Comparison of ENCODE assay signal across 10 mouse cellular contexts in genomic region chr10:70135680-70136079, GRCm38 (mm10). TPM values are rescaled to one million over a fixed set of nuclear protein-coding genes. Genes with fewer than 3 reads are reported as not detected.
DNase-seq lines count a peak whose midpoint lies in the region; ATAC-seq and TF ChIP-seq lines count a peak whose summit lies in the region.
"Had no signal": no experiment of that assay in that cellular context is flagged by ENCODE, and none has a peak within 500 bp of the region (broad histone marks: within the 10 kb centered on the region; RNA-seq: fewer than 3 reads in every experiment).

No protein-coding gene starts in this region.

- WGBS in kidney, postnatal 0 days = 88% methylated on average over 5 of the region's 5 CpGs
- WGBS in kidney, embryonic 15.5 days = 86% methylated on average over 5 of the region's 5 CpGs

- intact Hi-C loops in left cerebral cortex, postnatal 14 days (cut with DNase I) = no loop called here

- no peak for DNase-seq in kidney, postnatal 0 days (ENCODE audit: low spot score)
- no peak for DNase-seq in G1E (ENCODE audit: low spot score)
- no peak for DNase-seq in brain, embryonic 14.5 days (ENCODE audit: low read depth)
- DNase-seq in natural killer cell, adult 2 months (ENCODE audit: low spot score in 2 of 2) = peak; percentile 33 to 54
- DNase-seq in left cerebral cortex, postnatal 14 days (ENCODE audit: low spot score in 2 of 2) = no peak
- no peak for DNase-seq in left cerebral cortex, adult 11 months (ENCODE audit: low spot score)

- ATAC-seq in kidney, postnatal 0 days (replicated peaks; ENCODE audit: low FRiP score, low read depth) = no peak
- ATAC-seq in kidney, embryonic 15.5 days (replicated peaks; ENCODE audit: low FRiP score) = no peak
- ATAC-seq in G1E (ENCODE audit: extremely low read depth, insufficient number of reproducible peaks, low FRiP score, poor library complexity, severe bottlenecking) = no peak
- no peak for ATAC-seq in erythroid progenitor cell, adult 5-6 weeks (replicated peaks; ENCODE audit: low FRiP score, poor library complexity, severe bottlenecking)

- peak; percentile 59 for TF ChIP-seq CTCF in kidney, postnatal 0 days (IDR thresholded peaks at IDR 0.05; ENCODE audit: low read depth)
- TF ChIP-seq CTCF in G1E (IDR thresholded peaks at IDR 0.05; ENCODE audit: low read depth, low read length) = peak; percentile 39
- TF ChIP-seq CTCF in brain, embryonic 14.5 days (IDR thresholded peaks at IDR 0.05; ENCODE audit: borderline replicate concordance, extremely low read depth, insufficient read depth, insufficient read length) = peak; percentile 51; the same call in 1 of the 2 replicates

- H3K27me3 ChIP-seq in kidney, postnatal 0 days (ENCODE audit: insufficient read depth, low read length) = no peaks in the 10 kb centered on the region
- H3K27me3 ChIP-seq in kidney, embryonic 15.5 days = no peaks in the 10 kb centered on the region
- no peaks in the 10 kb centered on the region for H3K27me3 ChIP-seq in G1E (ENCODE audit: insufficient read depth, low read length)
- H3K27me3 ChIP-seq: limb, embryonic 12.5 days had no signal

- no peaks in the 10 kb centered on the region for H3K36me3 ChIP-seq in kidney, postnatal 0 days (ENCODE audit: insufficient read depth, low read length)
- H3K36me3 ChIP-seq in kidney, embryonic 15.5 days = no peaks in the 10 kb centered on the region
- peaks cover 42% of the 10 kb centered on the region for H3K36me3 ChIP-seq in G1E (replicated peaks)
- H3K36me3 ChIP-seq: limb, embryonic 12.5 days had no signal

- no peak overlapping the region for H3K4me3 ChIP-seq in kidney, postnatal 0 days (replicated peaks; ENCODE audit: low read depth, low read length)
- H3K4me3 ChIP-seq in kidney, embryonic 15.5 days (replicated peaks) = no peak overlapping the region
- no peak overlapping the region for H3K4me3 ChIP-seq in G1E (ENCODE audit: low read depth, low read length)
- H3K4me3 ChIP-seq: erythroblast, embryonic 14.5 days; limb, embryonic 12.5 days had no signal

- no peak for TF ChIP-seq POLR2A in brain, embryonic 14.5 days (IDR thresholded peaks at IDR 0.05; ENCODE audit: borderline replicate concordance, extremely low read depth, insufficient read depth, insufficient read length, poor library complexity, severe bottlenecking)

- no peak overlapping the region for H3K4me2 ChIP-seq in kidney, postnatal 0 days (ENCODE audit: low read length)
- H3K4me2 ChIP-seq in kidney, embryonic 15.5 days = no peak overlapping the region
- H3K4me2 ChIP-seq: limb, embryonic 12.5 days had no signal

- no peak overlapping the region for H3K9ac ChIP-seq in kidney, postnatal 0 days (ENCODE audit: low read depth, low read length)
- no peak overlapping the region for H3K9ac ChIP-seq in kidney, embryonic 15.5 days
- H3K9ac ChIP-seq: limb, embryonic 12.5 days had no signal

- H3K4me1 ChIP-seq in kidney, postnatal 0 days (replicated peaks; ENCODE audit: insufficient read depth, low read length) = no peaks in the 10 kb centered on the region
- peaks cover 35% of the 10 kb centered on the region for H3K4me1 ChIP-seq in kidney, embryonic 15.5 days
- peaks cover 68% of the 10 kb centered on the region for H3K4me1 ChIP-seq in G1E (ENCODE audit: insufficient read depth, low read depth, low read length)

- H3K9me3 ChIP-seq in kidney, postnatal 0 days (replicated peaks; ENCODE audit: low read length) = no peaks in the 10 kb centered on the region
- no peaks in the 10 kb centered on the region for H3K9me3 ChIP-seq in kidney, embryonic 15.5 days (replicated peaks)
- H3K9me3 ChIP-seq in G1E (replicated peaks) = no peaks in the 10 kb centered on the region
- H3K9me3 ChIP-seq: limb, embryonic 12.5 days had no signal

- no peak overlapping the region for H3K27ac ChIP-seq in kidney, postnatal 0 days
- H3K27ac ChIP-seq in kidney, embryonic 15.5 days = no peak overlapping the region
- H3K27ac ChIP-seq: limb, embryonic 12.5 days had no signal

RNA-seq across cellular contexts. Expression of gene Ccdc6, which starts 38.8 kb away (rescaled TPM):
- polyA plus RNA-seq in kidney, postnatal 0 days (2015; fragmentation: Nextera tagmentation; extraction: Ambion mirVana) = 16.6 and 18.5 TPM in 2 replicates
- polyA plus RNA-seq in kidney, embryonic 15.5 days (2015; fragmentation: Nextera tagmentation; extraction: Ambion mirVana) = 22.5 and 22.9 TPM in 2 replicates
- total RNA-seq in G1E (2014; fragmentation: Nextera tagmentation) (93.8 and 95.0 TPM in 2 replicates), G1E (2017) (18.9 and 22.2 TPM in 2 replicates)
- 21.1 and 23.4 TPM in 2 replicates for polyA plus RNA-seq in G1E (2012)
- polyA plus RNA-seq in brain, embryonic 14.5 days (2012; rRNA removed) = 27.6 and 44.2 TPM in 2 replicates
- total RNA-seq in left cerebral cortex, postnatal 14 days (2021) = 10 to 100 TPM; 53.9 to 58.8 TPM
- 25.2 and 45.0 TPM in 2 replicates for total RNA-seq in erythroid progenitor cell, adult 5-6 weeks (2015; ENCODE audit: low replicate concordance)
- total RNA-seq in erythroid progenitor cell, adult 5-6 weeks (2017; ENCODE audit: low replicate concordance) = 46.6 and 61.2 TPM in 2 replicates

Comparison
In these comparisons a context has a peak if more than half of its experiments do, and no peak if none do; other contexts are left out.
1. DNase-seq: peak in natural killer cell, adult 2 months (2 of 2); none in kidney, postnatal 0 days (single experiment), G1E (single experiment), brain, embryonic 14.5 days (single experiment), left cerebral cortex, postnatal 14 days (0 of 2) and left cerebral cortex, adult 11 months (single experiment).
2. Peak in every context shown above with its lines, with median percentiles within 50 percentile points of each other: CTCF ChIP-seq.